Mouse (Mus musculus): ENCODE results near the gene Tmem168.

Gene Tmem168

GRCm38 (mm10) chr6:13607621-13608493, at the start of gene Tmem168:
TSS of gene Tmem168 (minus strand) at chr6:13608100.
- peak; percentile 95 for DNase-seq (ENCODE audit: low spot score)

- no peak for DNase-seq (ENCODE audit: low spot score)
These were observed 46.2 kb upstream of the Tmem168 start for GRCm38 (mm10) chr6:13654081-13654480.

GRCm38 (mm10) chr6:13652284-13652683, 44.4 kb upstream of the Tmem168 start:
- no peak for DNase-seq (ENCODE audit: low spot score)

- DNase-seq (ENCODE audit: low spot score): no peak
These were observed 43.0 kb upstream of the Tmem168 start for GRCm38 (mm10) chr6:13650854-13651253.

GRCm38 (mm10) chr6:13648305-13648704, 40.4 kb upstream of the Tmem168 start:
- DNase-seq (ENCODE audit: low spot score): no peak

GRCm38 (mm10) chr6:13636582-13636989, 28.7 kb upstream of the Tmem168 start:
- DNase-seq (ENCODE audit: low spot score): no peak

- no peak for DNase-seq (ENCODE audit: low spot score)
These were observed 24.7 kb upstream of the Tmem168 start for GRCm38 (mm10) chr6:13632571-13632970.

GRCm38 (mm10) chr6:13630607-13631006, 22.7 kb upstream of the Tmem168 start:
- DNase-seq (ENCODE audit: low spot score): no peak

GRCm38 (mm10) chr6:13619618-13620017, 11.7 kb upstream of the Tmem168 start:
- no peak for DNase-seq (ENCODE audit: low spot score)

- no peak for DNase-seq (ENCODE audit: low spot score)
These were observed 9.2 kb upstream of the Tmem168 start for GRCm38 (mm10) chr6:13617110-13617509.

GRCm38 (mm10) chr6:13614568-13614967, 6.7 kb upstream of the Tmem168 start:
- DNase-seq (ENCODE audit: low spot score): no peak

GRCm38 (mm10) chr6:13613671-13614070, 5.8 kb upstream of the Tmem168 start:
- no peak for DNase-seq (ENCODE audit: low spot score)

GRCm38 (mm10) chr6:13610869-13611268, 3.0 kb upstream of the Tmem168 start:
- DNase-seq (ENCODE audit: low spot score): no peak

- no peak for DNase-seq (ENCODE audit: low spot score)
These were observed 1.6 kb upstream of the Tmem168 start for GRCm38 (mm10) chr6:13609353-13610140.

GRCm38 (mm10) chr6:13606921-13607620, 829 bp downstream of the Tmem168 start:
- no peak for DNase-seq (ENCODE audit: low spot score)

GRCm38 (mm10) chr6:13606394-13606793, 1.5 kb downstream of the Tmem168 start:
- DNase-seq (ENCODE audit: low spot score): no peak

GRCm38 (mm10) chr6:13603134-13603533, 4.8 kb downstream of the Tmem168 start:
- no peak for DNase-seq (ENCODE audit: low spot score)

- DNase-seq (ENCODE audit: low spot score): peak; percentile 35
These were observed 6.3 kb downstream of the Tmem168 start for GRCm38 (mm10) chr6:13601587-13601986.

GRCm38 (mm10) chr6:13598239-13598923, 9.5 kb downstream of the Tmem168 start:
- no peak for DNase-seq (ENCODE audit: low spot score)

GRCm38 (mm10) chr6:13592729-13593345, 15.1 kb downstream of the Tmem168 start:
- no peak for DNase-seq (ENCODE audit: low spot score)

GRCm38 (mm10) chr6:13586560-13586959, 21.3 kb downstream of the Tmem168 start:
- DNase-seq (ENCODE audit: low spot score): no peak

Measured in ovary, postnatal 36 days (tissue).